Comparison of ENCODE assay signal across 8 mouse cellular contexts in genomic region chr8:125255006-125255685, GRCm38 (mm10).
A peak's percentile ranks its signal among the peaks of the same experiment; 100 is the strongest.
DNase-seq lines count a peak whose midpoint lies in the region; ATAC-seq and TF ChIP-seq lines count a peak whose summit lies in the region.

No protein-coding gene starts in this region.

- no peak for DNase-seq in stomach, postnatal 0 days (ENCODE audit: low spot score)
- DNase-seq in heart, postnatal 0 days (ENCODE audit: low spot score) = no peak
- DNase-seq in lung, postnatal 36 days = no peak
- DNase-seq in gastrocnemius, adult 8-10 months (ENCODE audit: low spot score in 2 of 2) = no peak

- H3K4me3 ChIP-seq in stomach, embryonic 15.5 days (replicated peaks) = no peak overlapping the region
- no peak overlapping the region for H3K4me3 ChIP-seq in stomach, postnatal 0 days (ENCODE audit: low read depth, low read length)
- no peak overlapping the region for H3K4me3 ChIP-seq in heart, postnatal 0 days (ENCODE audit: low read depth, low read length)
- H3K4me3 ChIP-seq in limb, embryonic 13.5 days = peak overlapping the region; percentile 43; the same call in 1 of the 2 replicates
- no peak overlapping the region for H3K4me3 ChIP-seq in stomach, embryonic 16.5 days (replicated peaks; ENCODE audit: low read length)

- no peak overlapping the region; the same call in 1 of the 2 replicates for H3K27ac ChIP-seq in stomach, embryonic 15.5 days
- no peak overlapping the region for H3K27ac ChIP-seq in stomach, postnatal 0 days (replicated peaks)
- peak overlapping the region; percentile 88 for H3K27ac ChIP-seq in heart, postnatal 0 days (ENCODE audit: low read depth)
- peak overlapping the region; percentile 86; the same call in 1 of the 2 replicates for H3K27ac ChIP-seq in limb, embryonic 13.5 days
- H3K27ac ChIP-seq in stomach, embryonic 16.5 days (ENCODE audit: low read length) = peak overlapping the region; percentile 73

- no peak for ATAC-seq in stomach, embryonic 15.5 days (ENCODE audit: insufficient read depth, low FRiP score, low read depth)
- ATAC-seq in stomach, postnatal 0 days (ENCODE audit: low FRiP score, low TSS enrichment) = no peak
- peak; percentile 16; the same call in 1 of the 2 replicates for ATAC-seq in common myeloid progenitor, adult 5-6 weeks (replicated peaks; ENCODE audit: low read depth, poor library complexity, severe bottlenecking)
- ATAC-seq in heart, postnatal 0 days (ENCODE audit: insufficient read depth, low read depth) = no peak
- ATAC-seq in limb, embryonic 13.5 days (ENCODE audit: low FRiP score, low read depth) = no peak
- ATAC-seq in stomach, embryonic 16.5 days (ENCODE audit: insufficient read depth, low FRiP score) = no peak

- TF ChIP-seq CTCF in stomach, postnatal 0 days (IDR thresholded peaks at IDR 0.05; ENCODE audit: low read depth) = no peak
- TF ChIP-seq CTCF in heart, postnatal 0 days (IDR thresholded peaks at IDR 0.05; ENCODE audit: low read depth) = no peak

- H3K9me3 ChIP-seq in stomach, embryonic 15.5 days = no peaks in the 10 kb centered on the region
- no peaks in the 10 kb centered on the region for H3K9me3 ChIP-seq in stomach, postnatal 0 days (ENCODE audit: control insufficient read depth, low read length)
- H3K9me3 ChIP-seq in heart, postnatal 0 days (replicated peaks; ENCODE audit: control insufficient read depth, low read length) = no peaks in the 10 kb centered on the region
- H3K9me3 ChIP-seq in limb, embryonic 13.5 days = no peaks in the 10 kb centered on the region
- H3K9me3 ChIP-seq in stomach, embryonic 16.5 days (replicated peaks; ENCODE audit: control insufficient read depth, low read length) = no peaks in the 10 kb centered on the region

- H3K36me3 ChIP-seq in stomach, embryonic 15.5 days = no peaks in the 10 kb centered on the region
- H3K36me3 ChIP-seq in stomach, postnatal 0 days (ENCODE audit: control insufficient read depth, insufficient read depth, low read length) = no peaks in the 10 kb centered on the region
- H3K36me3 ChIP-seq in heart, postnatal 0 days (replicated peaks; ENCODE audit: control insufficient read depth, insufficient read depth, low read length) = no peaks in the 10 kb centered on the region
- H3K36me3 ChIP-seq in limb, embryonic 13.5 days = no peaks in the 10 kb centered on the region
- no peaks in the 10 kb centered on the region for H3K36me3 ChIP-seq in stomach, embryonic 16.5 days (ENCODE audit: control insufficient read depth, insufficient read depth, low read length)

- no peaks in the 10 kb centered on the region for H3K4me1 ChIP-seq in stomach, embryonic 15.5 days
- H3K4me1 ChIP-seq in stomach, postnatal 0 days (replicated peaks; ENCODE audit: control insufficient read depth, insufficient read depth) = peaks cover 4% of the 10 kb centered on the region; the same call in 1 of the 2 replicates
- peaks cover 19% of the 10 kb centered on the region for H3K4me1 ChIP-seq in heart, postnatal 0 days (ENCODE audit: control insufficient read depth, insufficient read depth)
- peaks cover 31% of the 10 kb centered on the region for H3K4me1 ChIP-seq in limb, embryonic 13.5 days
- peaks cover 11% of the 10 kb centered on the region; the same call in 1 of the 2 replicates for H3K4me1 ChIP-seq in stomach, embryonic 16.5 days (ENCODE audit: control insufficient read depth, insufficient read depth, low read length)

- TF ChIP-seq EP300 in stomach, postnatal 0 days (optimal IDR thresholded peaks at IDR 0.05) = no peak
- no peak for TF ChIP-seq EP300 in heart, postnatal 0 days (IDR thresholded peaks at IDR 0.05; ENCODE audit: low read depth)

- no peaks in the 10 kb centered on the region for H3K27me3 ChIP-seq in stomach, embryonic 15.5 days (replicated peaks)
- H3K27me3 ChIP-seq in stomach, postnatal 0 days (ENCODE audit: control insufficient read depth, insufficient read depth, low read length) = no peaks in the 10 kb centered on the region
- H3K27me3 ChIP-seq in heart, postnatal 0 days (ENCODE audit: control insufficient read depth, insufficient read depth, low read length) = no peaks in the 10 kb centered on the region
- no peaks in the 10 kb centered on the region for H3K27me3 ChIP-seq in limb, embryonic 13.5 days
- H3K27me3 ChIP-seq in stomach, embryonic 16.5 days (ENCODE audit: control insufficient read depth, insufficient read depth, low read length) = no peaks in the 10 kb centered on the region

- H3K9ac ChIP-seq in stomach, embryonic 15.5 days = no peak overlapping the region
- H3K9ac ChIP-seq in stomach, postnatal 0 days (ENCODE audit: low read length) = no peak overlapping the region
- peak overlapping the region; percentile 32; the same call in 1 of the 2 replicates for H3K9ac ChIP-seq in heart, postnatal 0 days (replicated peaks; ENCODE audit: low read depth, low read length)
- no peak overlapping the region for H3K9ac ChIP-seq in limb, embryonic 13.5 days
- 0 out of 2 replicates have a peak overlapping the region, but pooled peaks have one; percentile 68 for H3K9ac ChIP-seq in stomach, embryonic 16.5 days (ENCODE audit: low read length)

- 75% methylated on average over 11 of the region's 11 CpGs for WGBS in stomach, embryonic 15.5 days
- WGBS in stomach, postnatal 0 days = 70% methylated on average over 11 of the region's 11 CpGs
- WGBS in heart, postnatal 0 days = 59% methylated on average over 11 of the region's 11 CpGs
- WGBS in limb, embryonic 13.5 days = 72% methylated on average over 11 of the region's 11 CpGs
- 76% methylated on average over 11 of the region's 11 CpGs for WGBS in stomach, embryonic 16.5 days

- peak overlapping the region; percentile 74; the same call in 1 of the 2 replicates for H3K4me2 ChIP-seq in stomach, embryonic 15.5 days
- H3K4me2 ChIP-seq in stomach, postnatal 0 days (replicated peaks; ENCODE audit: low read depth) = no peak overlapping the region
- peak overlapping the region; percentile 70 for H3K4me2 ChIP-seq in heart, postnatal 0 days (ENCODE audit: low read depth, low read length)
- peak overlapping the region; percentile 73 for H3K4me2 ChIP-seq in limb, embryonic 13.5 days (replicated peaks)
- H3K4me2 ChIP-seq in stomach, embryonic 16.5 days (ENCODE audit: low read depth, low read length) = no peak overlapping the region; the same call in 1 of the 2 replicates

Comparison
In these comparisons a context has a peak if more than half of its experiments do, and no peak if none do; other contexts are left out.
1. H3K27ac ChIP-seq: peak in heart, postnatal 0 days (single experiment), limb, embryonic 13.5 days (single experiment) and stomach, embryonic 16.5 days (single experiment); none in stomach, embryonic 15.5 days (single experiment) and stomach, postnatal 0 days (single experiment).
2. H3K4me2 ChIP-seq: peak in stomach, embryonic 15.5 days (single experiment), heart, postnatal 0 days (single experiment) and limb, embryonic 13.5 days (single experiment); none in stomach, postnatal 0 days (single experiment) and stomach, embryonic 16.5 days (single experiment).
3. H3K9ac ChIP-seq: peak in heart, postnatal 0 days (single experiment) and stomach, embryonic 16.5 days (single experiment); none in stomach, embryonic 15.5 days (single experiment), stomach, postnatal 0 days (single experiment) and limb, embryonic 13.5 days (single experiment).